Mouse (Mus musculus) ES-E14 (cell line): ENCODE results near the gene Nedd8.

Experiments used
- HCFC1 ChIP-seq: IDR thresholded peaks from 2 replicates; pipeline ENCODE4 v1.6.1; 2012; ENCODE audit warnings: low read length, inconsistent platforms, borderline replicate concordance; ENCODE audit not compliant: insufficient read depth
- MAFK ChIP-seq: IDR thresholded peaks from 2 replicates; pipeline ENCODE4 v1.6.1; 2014; ENCODE audit warnings: mild to moderate bottlenecking, low read depth, low read length, inconsistent platforms; ENCODE audit not compliant: insufficient read depth
- ZNF384 ChIP-seq: IDR thresholded peaks from 2 replicates; pipeline ENCODE4 v1.6.1; 2012; ENCODE audit warnings: low read depth, low read length, inconsistent platforms

- no peak for TF ChIP-seq HCFC1
- TF ChIP-seq MAFK = no peak
- no peak for TF ChIP-seq ZNF384
Measured at GRCm38 (mm10) chr14:55651528-55651927, 20.4 kb downstream of the Nedd8 start.
